Mouse (Mus musculus) neural tube, embryonic 15.5 days (tissue): ENCODE measurements at regions not wholly inside any gene's neighbourhood (a gene's known extent, or its start where the extent isn't known, plus 50 kb on each side); places are given as distances from the start of the nearest gene placed in this dataset.
A peak's percentile ranks its signal among the peaks of the same experiment; 100 is the strongest.

Experiments used
- ATAC-seq: fragments of 200-750 bp; cut with Nextera tagmentation; 2 replicates; pipeline ENCODE4 v1.8.0; 2017; ENCODE audit warnings: mild to moderate bottlenecking, moderate TSS enrichment, moderate library complexity; ENCODE audit not compliant: low FRiP score
- H3K27ac ChIP-seq: fragments of 300-500 bp; sonication (generic); replicated peaks from 2 replicates; pipeline ENCODE4 v1.5.1; 2015; ENCODE audit warnings: mild to moderate bottlenecking, inconsistent platforms
- H3K27me3 ChIP-seq: fragments of 300-500 bp; sonication (generic); replicated peaks from 2 replicates; pipeline ENCODE4 v1.6.1; 2015; ENCODE audit warnings: inconsistent platforms
- H3K36me3 ChIP-seq: fragments of 300-500 bp; sonication (generic); 2 replicates; pipeline ENCODE4 v1.6.1; 2015; ENCODE audit warnings: inconsistent platforms
- H3K4me1 ChIP-seq: fragments of 300-500 bp; sonication (generic); 2 replicates; pipeline ENCODE4 v1.6.1; 2015; ENCODE audit warnings: inconsistent platforms
- H3K4me2 ChIP-seq: fragments of 300-500 bp; sonication (generic); 2 replicates; pipeline ENCODE4 v1.6.1; 2015; ENCODE audit warnings: inconsistent platforms, mild to moderate bottlenecking, moderate library complexity
- H3K4me3 ChIP-seq: fragments of 300-500 bp; sonication (generic); replicated peaks from 2 replicates; pipeline ENCODE4 v1.5.1; 2015; ENCODE audit warnings: mild to moderate bottlenecking, inconsistent platforms
- H3K9ac ChIP-seq: fragments of 300-500 bp; sonication (generic); replicated peaks from 2 replicates; pipeline ENCODE4 v1.6.1; 2015; ENCODE audit warnings: mild to moderate bottlenecking, inconsistent platforms
- H3K9me3 ChIP-seq: fragments of 300-500 bp; sonication (generic); replicated peaks from 2 replicates; pipeline ENCODE4 v1.6.1; 2016; ENCODE audit warnings: inconsistent platforms
- WGBS: fragments of 180-500 bp; shearing (Covaris S2); methylation state at CpG from one replicate; pipeline ENCODE4 v1.1.7; 2015; ENCODE audit warnings: mixed read lengths; 5-methylcytosine and 5-hydroxymethylcytosine counted together

- no peak overlapping the region for H3K9ac ChIP-seq
- H3K4me2 ChIP-seq, result no peak overlapping the region
- 87% methylated on average over 6 of the region's 6 CpGs for WGBS
- no peaks in the 10 kb centered on the region for H3K9me3 ChIP-seq
- ATAC-seq, result no peak
- H3K36me3 ChIP-seq, result no peaks in the 10 kb centered on the region
- H3K27me3 ChIP-seq, result no peaks in the 10 kb centered on the region
- H3K4me1 ChIP-seq, result no peaks in the 10 kb centered on the region
- no peak overlapping the region for H3K27ac ChIP-seq
- H3K4me3 ChIP-seq, result no peak overlapping the region
These were observed 350.8 kb upstream of the Arid1b start for GRCm38 (mm10) chr17:4643343-4643742.

GRCm38 (mm10) chr17:4648603-4649002 lies 345.5 kb upstream of the Arid1b start:
- WGBS, result 92% methylated on average over 4 of the region's 4 CpGs
- Histone ChIP-seq H3K4me1 (no peaks in the 10 kb centered on the region), H3K9me3 (no peaks in the 10 kb centered on the region), H3K9ac (no peak overlapping the region), H3K27me3 (no peaks in the 10 kb centered on the region), H3K27ac (no peak overlapping the region), H3K36me3 (no peaks in the 10 kb centered on the region), H3K4me3 (no peak overlapping the region), H3K4me2 (no peak overlapping the region)
- no peak for ATAC-seq

- Histone ChIP-seq H3K4me1 (no peaks in the 10 kb centered on the region), H3K27ac (no peak overlapping the region), H3K4me2 (no peak overlapping the region), H3K9ac (no peak overlapping the region), H3K36me3 (no peaks in the 10 kb centered on the region), H3K4me3 (no peak overlapping the region), H3K27me3 (no peaks in the 10 kb centered on the region), H3K9me3 (no peaks in the 10 kb centered on the region)
- no peak for ATAC-seq
- WGBS, result 64% methylated on average over 3 of the region's 3 CpGs
These were observed 339.9 kb upstream of the Arid1b start for GRCm38 (mm10) chr17:4654221-4654620.

GRCm38 (mm10) chr17:4661996-4662395 lies 332.1 kb upstream of the Arid1b start:
- 84% methylated on average over 5 of the region's 5 CpGs for WGBS
- no peak for ATAC-seq
- H3K9me3 ChIP-seq, result no peaks in the 10 kb centered on the region
- H3K4me2 ChIP-seq, result no peak overlapping the region
- H3K27me3 ChIP-seq, result no peaks in the 10 kb centered on the region
- H3K4me1 ChIP-seq, result no peaks in the 10 kb centered on the region
- no peak overlapping the region for H3K27ac ChIP-seq
- H3K9ac ChIP-seq, result no peak overlapping the region
- no peaks in the 10 kb centered on the region for H3K36me3 ChIP-seq
- H3K4me3 ChIP-seq, result no peak overlapping the region

GRCm38 (mm10) chr17:4668511-4668910 lies 325.6 kb upstream of the Arid1b start:
- H3K9ac ChIP-seq, result no peak overlapping the region
- H3K4me1 ChIP-seq, result no peaks in the 10 kb centered on the region
- H3K4me2 ChIP-seq, result no peak overlapping the region
- H3K4me3 ChIP-seq, result no peak overlapping the region
- ATAC-seq, result no peak
- H3K36me3 ChIP-seq, result no peaks in the 10 kb centered on the region
- H3K27me3 ChIP-seq, result no peaks in the 10 kb centered on the region
- no peak overlapping the region for H3K27ac ChIP-seq
- 61% methylated on average over 3 of the region's 3 CpGs for WGBS
- no peaks in the 10 kb centered on the region for H3K9me3 ChIP-seq

- no peak overlapping the region for H3K4me3 ChIP-seq
These were observed 320.9 kb upstream of the Arid1b start for GRCm38 (mm10) chr17:4673271-4673670.

GRCm38 (mm10) chr17:4706421-4706820 lies 287.7 kb upstream of the Arid1b start:
- WGBS, result 98% methylated on average over 1 of the region's 1 CpGs
- ATAC-seq, result no peak

More at GRCm38 (mm10) chr17:4673271-4673670, 320.9 kb upstream of the Arid1b start:
- WGBS, result 78% methylated on average over 2 of the region's 2 CpGs
- no peak overlapping the region for H3K9ac ChIP-seq
- no peak for ATAC-seq
- H3K27me3 ChIP-seq, result no peaks in the 10 kb centered on the region
- H3K4me1 ChIP-seq, result no peaks in the 10 kb centered on the region
- no peak overlapping the region for H3K27ac ChIP-seq
- H3K4me2 ChIP-seq, result no peak overlapping the region
- H3K36me3 ChIP-seq, result no peaks in the 10 kb centered on the region
- no peaks in the 10 kb centered on the region for H3K9me3 ChIP-seq

GRCm38 (mm10) chr17:4721061-4721460 lies 273.1 kb upstream of the Arid1b start:
- H3K36me3 ChIP-seq, result no peaks in the 10 kb centered on the region
- no peaks in the 10 kb centered on the region for H3K27me3 ChIP-seq
- H3K4me2 ChIP-seq, result no peak overlapping the region
- WGBS, result 90% methylated on average over 4 of the region's 4 CpGs
- no peak overlapping the region for H3K9ac ChIP-seq
- no peak overlapping the region for H3K27ac ChIP-seq
- peaks cover 2% of the 10 kb centered on the region; the same call in 1 of the 2 replicates for H3K4me1 ChIP-seq
- no peaks in the 10 kb centered on the region for H3K9me3 ChIP-seq
- H3K4me3 ChIP-seq, result no peak overlapping the region
- no peak for ATAC-seq

More at GRCm38 (mm10) chr17:4706421-4706820, 287.7 kb upstream of the Arid1b start:
- Histone ChIP-seq H3K9ac (no peak overlapping the region), H3K9me3 (no peaks in the 10 kb centered on the region), H3K36me3 (no peaks in the 10 kb centered on the region), H3K27ac (no peak overlapping the region), H3K27me3 (no peaks in the 10 kb centered on the region), H3K4me3 (no peak overlapping the region), H3K4me1 (no peaks in the 10 kb centered on the region), H3K4me2 (no peak overlapping the region)

- H3K27me3 ChIP-seq, result no peaks in the 10 kb centered on the region
- no peak for ATAC-seq
- H3K4me3 ChIP-seq, result no peak overlapping the region
- H3K9ac ChIP-seq, result no peak overlapping the region
- H3K9me3 ChIP-seq, result no peaks in the 10 kb centered on the region
- no peak overlapping the region for H3K4me2 ChIP-seq
- no peak overlapping the region for H3K27ac ChIP-seq
- H3K4me1 ChIP-seq, result peaks cover 8% of the 10 kb centered on the region
- H3K36me3 ChIP-seq, result no peaks in the 10 kb centered on the region
- WGBS, result 86% methylated on average over 3 of the region's 3 CpGs
These were observed 270.1 kb upstream of the Arid1b start for GRCm38 (mm10) chr17:4724031-4724430.

- H3K27me3 ChIP-seq, result no peaks in the 10 kb centered on the region
- H3K27ac ChIP-seq, result peak overlapping the region; percentile 10; the same call in 1 of the 2 replicates
- H3K36me3 ChIP-seq, result no peaks in the 10 kb centered on the region
- no peak for ATAC-seq
- no peaks in the 10 kb centered on the region for H3K9me3 ChIP-seq
- WGBS, result 59% methylated on average over 12 of the region's 12 CpGs
- no peak overlapping the region for H3K4me3 ChIP-seq
- H3K4me2 ChIP-seq, result peak overlapping the region; percentile 26; the same call in 1 of the 2 replicates
- peaks cover 8% of the 10 kb centered on the region for H3K4me1 ChIP-seq
- H3K9ac ChIP-seq, result no peak overlapping the region
These were observed 267.8 kb upstream of the Arid1b start for GRCm38 (mm10) chr17:4726331-4726741.

GRCm38 (mm10) chr17:4734412-4734881 lies 259.7 kb upstream of the Arid1b start:
- no peaks in the 10 kb centered on the region for H3K9me3 ChIP-seq
- no peak overlapping the region for H3K9ac ChIP-seq
- H3K4me3 ChIP-seq, result no peak overlapping the region
- no peak overlapping the region for H3K4me2 ChIP-seq
- no peak for ATAC-seq
- H3K36me3 ChIP-seq, result no peaks in the 10 kb centered on the region
- no peaks in the 10 kb centered on the region for H3K27me3 ChIP-seq
- peaks cover 5% of the 10 kb centered on the region for H3K4me1 ChIP-seq
- no peak overlapping the region for H3K27ac ChIP-seq
- WGBS, result 71% methylated on average over 5 of the region's 5 CpGs

GRCm38 (mm10) chr17:4735185-4735584 lies 258.9 kb upstream of the Arid1b start:
- no peaks in the 10 kb centered on the region for H3K27me3 ChIP-seq
- no peak overlapping the region for H3K9ac ChIP-seq
- ATAC-seq, result no peak
- H3K27ac ChIP-seq, result no peak overlapping the region
- H3K4me3 ChIP-seq, result no peak overlapping the region
- no peaks in the 10 kb centered on the region for H3K36me3 ChIP-seq
- no peak overlapping the region for H3K4me2 ChIP-seq
- WGBS, result 70% methylated on average over 1 of the region's 1 CpGs
- H3K4me1 ChIP-seq, result peaks cover 5% of the 10 kb centered on the region
- H3K9me3 ChIP-seq, result no peaks in the 10 kb centered on the region

- H3K27me3 ChIP-seq, result no peaks in the 10 kb centered on the region
- WGBS, result 91% methylated on average over 3 of the region's 3 CpGs
- no peak overlapping the region for H3K27ac ChIP-seq
- no peak for ATAC-seq
- no peak overlapping the region for H3K4me2 ChIP-seq
- no peaks in the 10 kb centered on the region for H3K36me3 ChIP-seq
- no peaks in the 10 kb centered on the region for H3K9me3 ChIP-seq
- no peak overlapping the region for H3K4me3 ChIP-seq
- H3K9ac ChIP-seq, result no peak overlapping the region
- H3K4me1 ChIP-seq, result peaks cover 5% of the 10 kb centered on the region
These were observed 257.4 kb upstream of the Arid1b start for GRCm38 (mm10) chr17:4736689-4737088.
